Mouse (Mus musculus): ENCODE results near the gene Gpt2. TPM values are rescaled to one million over a fixed set of nuclear protein-coding genes. Genes with fewer than 3 reads are reported as not detected.

Gpt2 gene
- polyA plus RNA-seq, 1 experiment from 2014 or later = 36.0 TPM

DNA sequence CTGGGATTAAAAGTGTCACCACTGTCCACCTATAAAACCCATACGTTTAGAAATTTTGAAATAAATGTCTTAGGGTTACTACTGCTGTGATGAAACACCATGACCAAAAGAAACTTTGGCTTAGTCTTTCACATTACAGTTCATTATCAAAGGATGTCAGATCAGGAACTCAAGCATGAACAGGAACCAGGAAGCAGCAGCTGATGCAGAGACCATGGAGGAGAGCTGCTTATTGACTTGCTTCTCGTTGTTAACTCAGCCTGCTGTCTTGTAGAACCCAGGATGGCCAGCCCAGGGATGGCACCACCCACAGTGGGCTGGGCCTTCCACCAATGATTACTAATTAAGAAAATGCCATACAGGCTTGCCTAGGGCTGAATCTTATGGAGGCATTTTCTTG lies 67.6 kb downstream of the Gpt2 start:
- H3K4me3 ChIP-seq = no peak overlapping the region
- 71% methylated on average over 2 of the region's 2 CpGs for WGBS
- no peak for ATAC-seq (ENCODE audit: insufficient number of reproducible peaks, insufficient read depth, low FRiP score, low TSS enrichment, low read depth)
- no peak overlapping the region for H3K9ac ChIP-seq
- no peaks in the 10 kb centered on the region for H3K27me3 ChIP-seq
- no peaks in the 10 kb centered on the region for H3K36me3 ChIP-seq
- H3K4me2 ChIP-seq = no peak overlapping the region
- H3K4me1 ChIP-seq = peaks cover 7% of the 10 kb centered on the region
- no peak overlapping the region for H3K27ac ChIP-seq
- no peaks in the 10 kb centered on the region for H3K9me3 ChIP-seq

GRCm38 (mm10) chr8:85563336-85563735 lies 71.0 kb downstream of the Gpt2 start:
- no peak overlapping the region for H3K9ac ChIP-seq
- no peak overlapping the region for H3K4me3 ChIP-seq
- H3K36me3 ChIP-seq = no peaks in the 10 kb centered on the region
- H3K27ac ChIP-seq = no peak overlapping the region
- H3K4me2 ChIP-seq = no peak overlapping the region
- H3K27me3 ChIP-seq = no peaks in the 10 kb centered on the region
- 94% methylated on average over 8 of the region's 8 CpGs for whole genome bisulfite sequencing
- no peaks in the 10 kb centered on the region for H3K4me1 ChIP-seq
- H3K9me3 ChIP-seq = no peaks in the 10 kb centered on the region
- no peak for ATAC-seq (ENCODE audit: insufficient number of reproducible peaks, insufficient read depth, low FRiP score, low TSS enrichment, low read depth)

DNA sequence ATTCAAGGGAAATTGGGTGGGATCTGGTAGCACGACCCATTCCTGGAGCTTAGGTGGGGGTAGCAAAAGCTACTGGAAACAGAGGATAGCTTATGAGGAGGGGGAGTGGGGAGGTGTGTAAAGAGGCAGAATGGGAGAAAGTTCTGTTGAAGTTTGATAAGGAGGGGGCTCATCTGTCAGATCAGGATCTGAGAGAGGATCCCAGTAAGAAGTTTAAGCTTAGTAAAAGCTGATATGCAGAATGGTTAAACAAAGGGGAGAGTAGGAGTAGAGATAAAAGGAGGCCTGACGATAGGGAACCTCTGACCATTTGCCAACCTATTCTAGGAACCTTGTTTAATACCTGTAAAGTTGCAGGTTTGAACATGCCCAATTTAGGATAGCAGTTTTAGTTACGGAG lies 72.8 kb downstream of the Gpt2 start:
- Histone ChIP-seq H3K4me1 (no peaks in the 10 kb centered on the region), H3K4me2 (no peak overlapping the region), H3K9me3 (no peaks in the 10 kb centered on the region), H3K4me3 (no peak overlapping the region), H3K27ac (no peak overlapping the region), H3K9ac (no peak overlapping the region), H3K36me3 (no peaks in the 10 kb centered on the region), H3K27me3 (no peaks in the 10 kb centered on the region)
- no peak for ATAC-seq (ENCODE audit: insufficient number of reproducible peaks, insufficient read depth, low FRiP score, low TSS enrichment, low read depth)
- 70% methylated on average over 3 of the region's 3 CpGs for WGBS

DNA sequence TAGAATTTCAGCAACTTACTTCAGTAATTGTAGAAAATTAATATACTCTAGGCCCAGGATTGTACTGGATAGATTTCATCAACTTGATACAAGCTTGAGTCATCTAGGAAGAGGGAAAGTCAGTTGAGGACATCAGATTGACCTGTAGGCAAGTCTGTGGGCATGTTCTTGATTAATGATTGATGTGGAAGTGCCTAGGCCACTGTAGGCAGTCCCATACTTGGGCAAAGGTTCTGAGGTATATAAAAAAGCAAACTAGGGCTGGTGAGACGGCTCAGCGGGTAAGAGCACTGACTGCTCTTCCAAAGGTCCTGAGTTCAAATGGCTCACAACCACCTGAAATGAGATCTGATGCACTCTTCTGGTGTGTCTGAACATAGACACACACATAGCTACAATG lies 75.4 kb downstream of the Gpt2 start:
- H3K27ac ChIP-seq = no peak overlapping the region
- 99% methylated on average over 2 of the region's 2 CpGs for WGBS

GRCm38 (mm10) chr8:85570466-85570865 lies 78.1 kb downstream of the Gpt2 start:
- no peaks in the 10 kb centered on the region for H3K4me1 ChIP-seq
- H3K4me2 ChIP-seq = no peak overlapping the region
- H3K27me3 ChIP-seq = no peaks in the 10 kb centered on the region
- no peak overlapping the region for H3K27ac ChIP-seq
- no peaks in the 10 kb centered on the region for H3K36me3 ChIP-seq
- 88% methylated on average over 4 of the region's 4 CpGs for WGBS
- no peak for ATAC-seq (ENCODE audit: insufficient number of reproducible peaks, insufficient read depth, low FRiP score, low TSS enrichment, low read depth)
- H3K9me3 ChIP-seq = no peaks in the 10 kb centered on the region
- no peak overlapping the region for H3K9ac ChIP-seq
- H3K4me3 ChIP-seq = no peak overlapping the region

More for the DNA sequence above, 75.4 kb downstream of the Gpt2 start:
- no peak overlapping the region for H3K9ac ChIP-seq
- H3K9me3 ChIP-seq = no peaks in the 10 kb centered on the region
- H3K27me3 ChIP-seq = no peaks in the 10 kb centered on the region
- no peaks in the 10 kb centered on the region for H3K36me3 ChIP-seq
- no peak for ATAC-seq (ENCODE audit: insufficient number of reproducible peaks, insufficient read depth, low FRiP score, low TSS enrichment, low read depth)
- H3K4me2 ChIP-seq = no peak overlapping the region
- H3K4me1 ChIP-seq = no peaks in the 10 kb centered on the region
- no peak overlapping the region for H3K4me3 ChIP-seq

DNA sequence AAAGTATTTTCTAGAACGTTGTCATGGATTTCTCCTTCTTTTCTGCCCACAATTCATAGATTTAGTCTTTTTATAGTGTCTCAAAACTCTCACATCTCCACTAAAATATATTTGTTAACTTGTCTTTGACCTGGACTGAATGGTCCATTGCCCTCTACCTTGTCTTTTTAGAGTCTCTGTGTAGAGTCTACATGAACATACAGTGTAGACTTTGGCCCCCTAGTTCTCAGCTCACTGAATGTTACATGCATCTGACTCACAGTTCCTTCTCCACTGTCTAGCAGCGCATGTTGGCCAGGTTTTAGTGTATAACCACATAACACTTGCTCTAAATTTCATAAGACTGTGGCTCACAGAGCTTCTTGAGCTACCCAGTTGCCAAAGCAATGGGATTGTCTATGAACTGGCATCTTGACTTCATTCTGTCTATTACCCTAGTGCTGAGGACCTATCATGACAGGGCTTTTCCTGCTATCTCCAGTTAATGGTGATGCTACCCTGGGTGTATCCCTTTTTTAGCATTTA lies 81.7 kb downstream of the Gpt2 start:
- Histone ChIP-seq H3K9ac (no peak overlapping the region), H3K27me3 (no peaks in the 10 kb centered on the region), H3K4me3 (no peak overlapping the region), H3K9me3 (no peaks in the 10 kb centered on the region), H3K4me1 (no peaks in the 10 kb centered on the region), H3K4me2 (no peak overlapping the region), H3K36me3 (no peaks in the 10 kb centered on the region), H3K27ac (no peak overlapping the region)
- WGBS = 67% methylated on average over 2 of the region's 2 CpGs
- no peak for ATAC-seq (ENCODE audit: insufficient number of reproducible peaks, insufficient read depth, low FRiP score, low TSS enrichment, low read depth)

Other genes starting within 250 kb of the Gpt2 start
- gene Orc6, start 192.9 kb upstream of the Gpt2 start, polyA plus RNA-seq (2015; fragmentation: Nextera tagmentation; extraction: Ambion mirVana) = 111 and 116 TPM in 2 replicates
- gene Vps35, start 192.8 kb upstream of the Gpt2 start, polyA plus RNA-seq (2015; fragmentation: Nextera tagmentation; extraction: Ambion mirVana) = 127 and 136 TPM in 2 replicates
- 4.4 and 5.4 TPM in 2 replicates for gene Mylk3, start 106.2 kb upstream of the Gpt2 start, polyA plus RNA-seq (2015; fragmentation: Nextera tagmentation; extraction: Ambion mirVana)
- gene 4921524J17Rik, start 59.7 kb upstream of the Gpt2 start, polyA plus RNA-seq (2015; fragmentation: Nextera tagmentation; extraction: Ambion mirVana) = 54.0 and 56.6 TPM in 2 replicates
- 163 and 173 TPM in 2 replicates for gene Dnaja2, start 62.8 kb downstream of the Gpt2 start, polyA plus RNA-seq (2015; fragmentation: Nextera tagmentation; extraction: Ambion mirVana)
- gene Neto2, start 208.3 kb downstream of the Gpt2 start, polyA plus RNA-seq (2015; fragmentation: Nextera tagmentation; extraction: Ambion mirVana) = 9.2 and 10.2 TPM in 2 replicates